Mouse (Mus musculus) erythroblast, adult 5-6 weeks (primary cell): ENCODE measurements around the gene Spata2. TPM values are rescaled to one million over a fixed set of nuclear protein-coding genes. Genes with fewer than 3 reads are reported as not detected.

Source experiments
- ATAC-seq: replicated peaks from 2 replicates; pipeline ENCODE4 v1.8.0; 2016; ENCODE audit warnings: moderate number of reproducible peaks, mild to moderate bottlenecking, moderate TSS enrichment, inconsistent platforms; ENCODE audit not compliant: poor library complexity, low FRiP score, severe bottlenecking
- total RNA-seq, 2 experiments: library from RNA; stranded (forward) in 1 of 2; stranded (reverse) in 1 of 2; fragments of 150-400 nt in 1 of 2; fragments of 200-764, 138-1000 nt in 1 of 2; gene quantifications; 2 replicates each; pipeline versions ENCODE4 v1.2.3 to v1.2.4; 2015 to 2017; ENCODE audit warnings: low replicate concordance in 2 of 2

Gene Spata2
- total RNA-seq, 2 experiments from 2014 or later = 6.1 to 7.6 TPM

GRCm38 (mm10) chr2:167456361-167457020, 36.2 kb downstream of the Spata2 start:
- ATAC-seq = no peak

- no peak for ATAC-seq
These were observed 38.9 kb downstream of the Spata2 start for GRCm38 (mm10) chr2:167453814-167454213.

GRCm38 (mm10) chr2:167450647-167451046, 42.0 kb downstream of the Spata2 start:
- ATAC-seq = no peak

- ATAC-seq = no peak
These were observed 43.1 kb downstream of the Spata2 start for GRCm38 (mm10) chr2:167449331-167450275.

- ATAC-seq = peak; percentile 90
These were observed 45.1 kb downstream of the Spata2 start for GRCm38 (mm10) chr2:167447629-167448028.

- peak; percentile 60 for ATAC-seq
These were observed 45.5 kb downstream of the Spata2 start for GRCm38 (mm10) chr2:167447207-167447606.

- ATAC-seq = no peak
These were observed 46.5 kb downstream of the Spata2 start for GRCm38 (mm10) chr2:167445911-167446780.

- ATAC-seq = no peak
These were observed 49.1 kb downstream of the Spata2 start for GRCm38 (mm10) chr2:167443411-167444193.

- ATAC-seq = no peak
These were observed 53.3 kb downstream of the Spata2 start for GRCm38 (mm10) chr2:167439422-167439821.

GRCm38 (mm10) chr2:167436371-167436770, 56.3 kb downstream of the Spata2 start:
- ATAC-seq = no peak

- ATAC-seq = no peak
These were observed 57.1 kb downstream of the Spata2 start for GRCm38 (mm10) chr2:167435631-167436030.

- ATAC-seq = no peak
These were observed 58.1 kb downstream of the Spata2 start for GRCm38 (mm10) chr2:167434570-167434969.

- ATAC-seq = no peak; the same call in 1 of the 2 replicates
These were observed 61.3 kb downstream of the Spata2 start for GRCm38 (mm10) chr2:167431418-167431776.

Other genes with a start within 250 kb of the Spata2 start
- 12.1 and 17.9 TPM in 2 replicates for gene B4galt5, start 143.7 kb downstream of the Spata2 start, total RNA-seq (2015; ENCODE audit: low replicate concordance)
- 4.8 and 9.8 TPM in 2 replicates for gene B4galt5, start 143.7 kb downstream of the Spata2 start, total RNA-seq (2017; ENCODE audit: low replicate concordance)
- gene Slc9a8, start 71.2 kb downstream of the Spata2 start, total RNA-seq (2015; ENCODE audit: low replicate concordance) = 123 and 129 TPM in 2 replicates
- 111 and 194 TPM in 2 replicates for gene Slc9a8, start 71.2 kb downstream of the Spata2 start, total RNA-seq (2017; ENCODE audit: low replicate concordance)
- 39.6 and 41.6 TPM in 2 replicates for gene Rnf114, start 242 bp downstream of the Spata2 start, total RNA-seq (2015; ENCODE audit: low replicate concordance)
- gene Rnf114, start 242 bp downstream of the Spata2 start, total RNA-seq (2017; ENCODE audit: low replicate concordance) = 32.3 and 41.5 TPM in 2 replicates
- gene Snai1, start 45.3 kb upstream of the Spata2 start, total RNA-seq (2015; ENCODE audit: low replicate concordance) = not detected in 2 replicates
- 0.70 TPM in 1 of 2 replicates, not detected in the other for gene Snai1, start 45.3 kb upstream of the Spata2 start, total RNA-seq (2017; ENCODE audit: low replicate concordance)
- gene Ube2v1, start 139.2 kb upstream of the Spata2 start, total RNA-seq (2015; ENCODE audit: low replicate concordance) = 134 and 176 TPM in 2 replicates
- gene Ube2v1, start 139.2 kb upstream of the Spata2 start, total RNA-seq (2017; ENCODE audit: low replicate concordance) = 150 and 202 TPM in 2 replicates
- not detected in 2 replicates for gene Gm20431, start 168.6 kb upstream of the Spata2 start, total RNA-seq (2015; ENCODE audit: low replicate concordance)
- gene Gm20431, start 168.6 kb upstream of the Spata2 start, total RNA-seq (2017; ENCODE audit: low replicate concordance) = not detected in 2 replicates
- gene Cebpb, start 196.0 kb upstream of the Spata2 start, total RNA-seq (2015; ENCODE audit: low replicate concordance) = 8.8 and 9.0 TPM in 2 replicates
- gene Cebpb, start 196.0 kb upstream of the Spata2 start, total RNA-seq (2017; ENCODE audit: low replicate concordance) = 7.3 and 14.8 TPM in 2 replicates
- 19.6 and 20.8 TPM in 2 replicates for gene Tmem189, start 196.9 kb upstream of the Spata2 start, total RNA-seq (2015; ENCODE audit: low replicate concordance)
- gene Tmem189, start 196.9 kb upstream of the Spata2 start, total RNA-seq (2017; ENCODE audit: low replicate concordance) = 23.7 and 52.9 TPM in 2 replicates